Mouse (Mus musculus) kidney, embryonic 16.5 days (tissue): ENCODE results near the gene Gm49403. TPM values are rescaled to one million over a fixed set of nuclear protein-coding genes. Genes with fewer than 3 reads are reported as not detected.
"Not testable (repeated sequence)": the region's sequence is repeated elsewhere in the genome, so short reads cannot be mapped to it uniquely, and the experiment has no call there.

Experiments
- ATAC-seq: fragments of 200-750 bp; cut with Nextera tagmentation; 2 replicates; pipeline ENCODE4 v1.8.0; 2017; ENCODE audit warnings: moderate TSS enrichment; ENCODE audit not compliant: low FRiP score, low TSS enrichment
- H3K27ac ChIP-seq: fragments of 300-500 bp; sonication (generic); 2 replicates; pipeline ENCODE4 v1.5.1; 2014; ENCODE audit warnings: low read length
- H3K27me3 ChIP-seq: fragments of 300-500 bp; sonication (generic); 2 replicates; pipeline ENCODE4 v1.6.1; 2014; ENCODE audit warnings: low read length, control low read depth, mixed read lengths; ENCODE audit not compliant: insufficient read depth
- H3K36me3 ChIP-seq: fragments of 300-500 bp; sonication (generic); 2 replicates; pipeline ENCODE4 v1.6.1; 2014; ENCODE audit warnings: low read length, control low read depth, mixed read lengths; ENCODE audit not compliant: insufficient read depth
- H3K4me1 ChIP-seq: fragments of 300-500 bp; sonication (generic); 2 replicates; pipeline ENCODE4 v1.6.1; 2014; ENCODE audit warnings: low read length, control low read depth, mixed read lengths; ENCODE audit not compliant: insufficient read depth
- H3K4me2 ChIP-seq: fragments of 300-500 bp; sonication (generic); replicated peaks from 2 replicates; pipeline ENCODE4 v1.6.1; 2014; ENCODE audit warnings: low read depth, low read length
- H3K4me3 ChIP-seq: fragments of 300-500 bp; sonication (generic); 2 replicates; pipeline ENCODE4 v1.5.1; 2014; ENCODE audit warnings: mild to moderate bottlenecking, low read length
- H3K9ac ChIP-seq: fragments of 300-500 bp; sonication (generic); replicated peaks from 2 replicates; pipeline ENCODE4 v1.6.1; 2014; ENCODE audit warnings: low read length
- H3K9me3 ChIP-seq: fragments of 300-500 bp; sonication (generic); 2 replicates; pipeline ENCODE4 v1.6.1; 2016; ENCODE audit warnings: low read length, control low read depth
- WGBS: fragments of 180-500 bp; shearing (Covaris S2); extraction: QIAGEN DNeasy Blood & Tissue Kit; methylation state at CpG from one replicate; pipeline ENCODE4 v1.1.7; 2014; 5-methylcytosine and 5-hydroxymethylcytosine counted together
- polyA plus RNA-seq: library from polyadenylated mRNA; unstranded; fragments of >200 nt; fragmentation: Nextera tagmentation; extraction: Ambion mirVana; gene quantifications from 2 replicates; pipeline ENCODE4 v1.2.1, GENCODE M21; 2015

Gene Gm49403
- polyA plus RNA-seq = not detected in 2 replicates

GRCm38 (mm10) chr19:8883616-8884015, at the start of gene Gm49403, which contains the start of gene Lbhd1:
TSS of gene Gm49403 (plus strand) at chr19:8883930.
TSS of gene Lbhd1 (plus strand) at chr19:8883732.
- WGBS = 87% methylated on average over 3 of the region's 3 CpGs
- Histone ChIP-seq H3K4me3 (no peak within 1 kb of the TSS), H3K36me3 (no peaks in the 10 kb centered on the region), H3K9me3 (no peaks in the 10 kb centered on the region), H3K27me3 (no peaks in the 10 kb centered on the region), H3K9ac (no peak within 1 kb of the TSS), H3K4me2 (no peak within 1 kb of the TSS), H3K27ac (no peak within 1 kb of the TSS), H3K4me1 (peaks cover 18% of the 10 kb centered on the region)
- no peak for ATAC-seq

GRCm38 (mm10) chr19:8836327-8836726, 47.4 kb upstream of the Gm49403 start:
- not testable (repeated sequence) for H3K4me3 ChIP-seq, H3K4me2 ChIP-seq, H3K27ac ChIP-seq, H3K9ac ChIP-seq, ATAC-seq, H3K27me3 ChIP-seq, H3K9me3 ChIP-seq
- WGBS = 97% methylated on average over 10 of the region's 10 CpGs
- Histone ChIP-seq H3K36me3 (peaks cover 45% of the 10 kb centered on the region), H3K4me1 (peaks cover 32% of the 10 kb centered on the region)

GRCm38 (mm10) chr19:8837251-8837791, 46.4 kb upstream of the Gm49403 start, which contains the start of gene Bscl2:
TSS of gene Bscl2 (plus strand) at chr19:8837467.
- H3K4me3 ChIP-seq = peak within 1 kb of the TSS; percentile 55
- H3K4me1 ChIP-seq = peaks cover 32% of the 10 kb centered on the region
- H3K27me3 ChIP-seq = no peaks in the 10 kb centered on the region
- 1% methylated on average over 36 of the region's 38 CpGs for WGBS
- H3K9ac ChIP-seq = peak within 1 kb of the TSS; percentile 87
- H3K9me3 ChIP-seq = no peaks in the 10 kb centered on the region
- peaks cover 35% of the 10 kb centered on the region for H3K36me3 ChIP-seq
- ATAC-seq = peak; percentile 79
- H3K27ac ChIP-seq = peak within 1 kb of the TSS; percentile 99
- peak within 1 kb of the TSS; percentile 90 for H3K4me2 ChIP-seq

- Histone ChIP-seq H3K9me3 (no peaks in the 10 kb centered on the region), H3K9ac (peak overlapping the region; percentile 87), H3K4me2 (peak overlapping the region; percentile 90), H3K4me3 (peak overlapping the region; percentile 55), H3K4me1 (peaks cover 32% of the 10 kb centered on the region), H3K36me3 (peaks cover 32% of the 10 kb centered on the region), H3K27ac (peak overlapping the region; percentile 99), H3K27me3 (no peaks in the 10 kb centered on the region)
- peak; percentile 23 for ATAC-seq
- WGBS = 22% methylated on average over 15 of the region's 15 CpGs
Observed at GRCm38 (mm10) chr19:8838041-8838730, 45.5 kb upstream of the Gm49403 start.

- peaks cover 22% of the 10 kb centered on the region for H3K36me3 ChIP-seq
- H3K9me3 ChIP-seq = no peaks in the 10 kb centered on the region
- WGBS = 54% methylated on average over 11 of the region's 11 CpGs
- peak within 1 kb of the TSS; percentile 99 for H3K27ac ChIP-seq
- no peaks in the 10 kb centered on the region for H3K27me3 ChIP-seq
- ATAC-seq = no peak
- peak within 1 kb of the TSS; percentile 90 for H3K4me2 ChIP-seq
- peak within 1 kb of the TSS; percentile 55 for H3K4me3 ChIP-seq
- peaks cover 32% of the 10 kb centered on the region for H3K4me1 ChIP-seq
- peak within 1 kb of the TSS; percentile 87 for H3K9ac ChIP-seq
Observed at GRCm38 (mm10) chr19:8839103-8839907, 44.4 kb upstream of the Gm49403 start, which contains the start of gene Gng3. TSS of gene Gng3 (minus strand) at chr19:8839194.

- Histone ChIP-seq H3K27ac (peak overlapping the region; percentile 37; the same call in 1 of the 2 replicates), H3K9ac (peak overlapping the region; percentile 68), H3K27me3 (no peaks in the 10 kb centered on the region), H3K9me3 (no peaks in the 10 kb centered on the region), H3K4me1 (peaks cover 32% of the 10 kb centered on the region), H3K36me3 (peaks cover 15% of the 10 kb centered on the region), H3K4me2 (peak overlapping the region; percentile 76), H3K4me3 (peak overlapping the region; percentile 59)
- WGBS = 23% methylated on average over 29 of the region's 29 CpGs
- ATAC-seq = peak; percentile 73
Observed at GRCm38 (mm10) chr19:8839908-8840791, 43.6 kb upstream of the Gm49403 start.

- 92% methylated on average over 7 of the region's 7 CpGs for WGBS
- Histone ChIP-seq H3K4me3 (peak overlapping the region; percentile 59), H3K4me1 (peaks cover 32% of the 10 kb centered on the region), H3K4me2 (peak overlapping the region; percentile 76), H3K9ac (peak overlapping the region; percentile 68), H3K27me3 (no peaks in the 10 kb centered on the region), H3K9me3 (no peaks in the 10 kb centered on the region), H3K27ac (peak overlapping the region; percentile 17; the same call in 1 of the 2 replicates), H3K36me3 (peaks cover 15% of the 10 kb centered on the region; the same call in 1 of the 2 replicates)
- no peak for ATAC-seq
Observed at GRCm38 (mm10) chr19:8841012-8841411, 42.7 kb upstream of the Gm49403 start.

- peaks cover 32% of the 10 kb centered on the region for H3K4me1 ChIP-seq
- no peak for ATAC-seq
- no peak overlapping the region for H3K4me3 ChIP-seq
- no peak overlapping the region for H3K27ac ChIP-seq
- WGBS = 87% methylated on average over 6 of the region's 6 CpGs
- no peak overlapping the region for H3K9ac ChIP-seq
- peaks cover 28% of the 10 kb centered on the region for H3K36me3 ChIP-seq
- no peaks in the 10 kb centered on the region for H3K27me3 ChIP-seq
- H3K4me2 ChIP-seq = no peak overlapping the region
- H3K9me3 ChIP-seq = no peaks in the 10 kb centered on the region
Observed at GRCm38 (mm10) chr19:8842961-8843360, 40.8 kb upstream of the Gm49403 start.
